In the genomic region with DNA sequence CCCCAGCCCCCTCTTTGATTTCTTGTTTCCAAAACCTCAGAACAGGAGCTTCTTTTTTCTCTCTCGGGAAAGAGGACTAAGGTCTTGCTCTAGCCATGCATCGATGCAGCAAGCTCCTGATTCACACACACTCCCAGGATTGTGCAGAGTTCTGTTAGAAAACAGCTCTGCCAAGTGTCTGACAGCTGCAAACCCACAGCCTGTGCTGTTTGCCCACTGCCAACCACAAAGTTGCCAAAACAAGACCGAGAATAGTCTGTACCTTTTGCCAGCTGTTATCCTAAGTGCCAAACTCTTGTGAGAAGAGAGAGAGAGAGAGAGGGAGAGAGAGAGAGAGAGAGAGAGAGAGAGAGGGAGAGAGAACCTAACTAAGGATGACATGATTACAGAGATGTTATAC, we compare ENCODE assay signal across 20 mouse cellular contexts.
DNase-seq lines count a peak whose midpoint lies in the region; ATAC-seq and TF ChIP-seq lines count a peak whose summit lies in the region.
"Had no signal": no experiment of that assay in that cellular context is flagged by ENCODE, and none has a peak within 500 bp of the region (broad histone marks: within the 10 kb centered on the region; RNA-seq: fewer than 3 reads in every experiment).

No protein-coding gene starts in this region.

- H3K27me3 ChIP-seq in thymus, adult 2 months (ENCODE audit: control insufficient read depth, insufficient read depth, low read length), result no peaks in the 10 kb centered on the region
- H3K27me3 ChIP-seq: embryonic facial prominence, embryonic 15.5 days; forebrain, embryonic 15.5 days; limb, embryonic 12.5 days had no signal

- intact Hi-C loops in gastrocnemius, postnatal 14 days (cut with DNase I; ENCODE audit: low total_unique reads), result no loop called here

- peak; percentile 38 for DNase-seq in gastrocnemius, postnatal 14 days
- no peak for DNase-seq in gastrocnemius, adult 8-10 months (ENCODE audit: low spot score in 2 of 2)
- DNase-seq in thymus, adult 2 months, result peak; percentile 26
- DNase-seq in thymus, postnatal 4 days, result no peak
- no peak for DNase-seq in kidney, adult 8-10 months
- no peak for DNase-seq in kidney, postnatal 10 days
- DNase-seq: cerebellum, adult 8-10 months; heart, adult 2 months; kidney, adult 18-20 months; kidney, postnatal 4 days; retina, postnatal 1 day had no signal

- no peak overlapping the region for H3K27ac ChIP-seq in thymus, adult 2 months (ENCODE audit: control insufficient read depth, insufficient read depth, low read length)
- H3K27ac ChIP-seq: embryonic facial prominence, embryonic 15.5 days; forebrain, embryonic 15.5 days; heart, adult 2 months; hindbrain, embryonic 14.5 days; limb, embryonic 12.5 days; liver, embryonic 14.5 days; stomach, postnatal 0 days had no signal

- 2% methylated on average over 3 of the region's 3 CpGs for WGBS in thymus, adult 2 months

- peaks cover 18% of the 10 kb centered on the region for H3K4me1 ChIP-seq in thymus, adult 2 months (replicated peaks; ENCODE audit: control insufficient read depth, insufficient read depth, low read length)
- H3K4me1 ChIP-seq: embryonic facial prominence, embryonic 15.5 days; forebrain, embryonic 15.5 days; limb, embryonic 12.5 days had no signal

- 0 out of 2 replicates have a peak, but pooled peaks have one; percentile 15 for ATAC-seq in granulocyte monocyte progenitor cell, adult 5-6 weeks (replicated peaks; ENCODE audit: poor library complexity, severe bottlenecking)
- ATAC-seq: CD4-positive, CD25-positive, alpha-beta regulatory T cell, adult 4 months; forebrain, embryonic 15.5 days; lung, postnatal 0 days had no signal

- TF ChIP-seq CTCF in thymus, adult 2 months (IDR thresholded peaks at IDR 0.05; ENCODE audit: borderline replicate concordance, control insufficient read depth, extremely low read depth, insufficient read depth, low read length, poor library complexity), result no peak

- no peak for TF ChIP-seq POLR2A in thymus, adult 2 months (IDR thresholded peaks at IDR 0.05; ENCODE audit: control insufficient read depth, extremely low read depth, insufficient read depth, low read length, poor library complexity)

- H3K4me3 ChIP-seq in thymus, adult 2 months (ENCODE audit: control insufficient read depth, insufficient read depth, low read length), result no peak overlapping the region
- H3K4me3 ChIP-seq: embryonic facial prominence, embryonic 15.5 days; forebrain, embryonic 15.5 days; heart, adult 2 months; limb, embryonic 12.5 days had no signal

- H3K36me3 ChIP-seq in thymus, adult 2 months (ENCODE audit: control insufficient read depth, insufficient read depth, low read length), result no peaks in the 10 kb centered on the region
- H3K36me3 ChIP-seq: embryonic facial prominence, embryonic 15.5 days; forebrain, embryonic 15.5 days; limb, embryonic 12.5 days had no signal

Comparison
In these comparisons a context has a peak if more than half of its experiments do, and no peak if none do; other contexts are left out.
1. DNase-seq: peak in gastrocnemius, postnatal 14 days (single experiment) and thymus, adult 2 months (single experiment); none in gastrocnemius, adult 8-10 months (0 of 2), thymus, postnatal 4 days (single experiment), kidney, adult 8-10 months (0 of 2) and kidney, postnatal 10 days (single experiment).